Mouse (Mus musculus): Measurements from ENCODE around the gene Grn.
A peak's percentile ranks its signal among the peaks of the same experiment; 100 is the strongest.
"Not testable (repeated sequence)": the region's sequence is repeated elsewhere in the genome, so short reads cannot be mapped to it uniquely, and the experiment has no call there.

Gene Grn

GRCm38 (mm10) chr11:102401898-102402500 lies 28.1 kb upstream of the Grn start:
- no peak for DNase-seq (ENCODE audit: low spot score)

- DNase-seq (ENCODE audit: low spot score) = no peak
Measured at GRCm38 (mm10) chr11:102403657-102404056, 26.5 kb upstream of the Grn start.

GRCm38 (mm10) chr11:102404161-102405010 lies 25.7 kb upstream of the Grn start:
- DNase-seq (ENCODE audit: low spot score) = no peak

GRCm38 (mm10) chr11:102405544-102406285 lies 24.4 kb upstream of the Grn start:
- DNase-seq (ENCODE audit: low spot score) = no peak

GRCm38 (mm10) chr11:102406401-102406800 lies 23.7 kb upstream of the Grn start:
- no peak for DNase-seq (ENCODE audit: low spot score)

- peak; percentile 94 for DNase-seq (ENCODE audit: low spot score)
Measured at GRCm38 (mm10) chr11:102406900-102407833, 22.9 kb upstream of the Grn start.

- no peak for DNase-seq (ENCODE audit: low spot score)
Measured at GRCm38 (mm10) chr11:102407834-102408215, 22.3 kb upstream of the Grn start, which contains the start of gene Slc25a39. Gene Slc25a39, minus strand, starts transcription at chr11:102407946.

- peak; percentile 94 for DNase-seq (ENCODE audit: low spot score)
Measured at GRCm38 (mm10) chr11:102408344-102408876, 21.7 kb upstream of the Grn start.

- no peak for DNase-seq (ENCODE audit: low spot score)
Measured at GRCm38 (mm10) chr11:102408888-102409794, 21.0 kb upstream of the Grn start.

- DNase-seq (ENCODE audit: low spot score) = no peak
Measured at GRCm38 (mm10) chr11:102409795-102410330, 20.3 kb upstream of the Grn start.

- DNase-seq (ENCODE audit: low spot score) = not testable (repeated sequence)
Measured at GRCm38 (mm10) chr11:102410345-102410744, 19.8 kb upstream of the Grn start.

GRCm38 (mm10) chr11:102411061-102411460 lies 19.1 kb upstream of the Grn start:
- DNase-seq (ENCODE audit: low spot score) = no peak

- peak; percentile 82 for DNase-seq (ENCODE audit: low spot score)
Measured at GRCm38 (mm10) chr11:102411704-102412103, 18.4 kb upstream of the Grn start.

GRCm38 (mm10) chr11:102413059-102413458 lies 17.1 kb upstream of the Grn start:
- DNase-seq (ENCODE audit: low spot score) = no peak

- DNase-seq (ENCODE audit: low spot score) = no peak
Measured at GRCm38 (mm10) chr11:102415034-102415802, 14.9 kb upstream of the Grn start.

- DNase-seq (ENCODE audit: low spot score) = no peak
Measured at GRCm38 (mm10) chr11:102417160-102417559, 13.0 kb upstream of the Grn start.

- no peak for DNase-seq (ENCODE audit: low spot score)
Measured at GRCm38 (mm10) chr11:102418887-102419286, 11.2 kb upstream of the Grn start.

- DNase-seq (ENCODE audit: low spot score) = no peak
Measured at GRCm38 (mm10) chr11:102421559-102421958, 8.6 kb upstream of the Grn start.

GRCm38 (mm10) chr11:102424666-102425065 lies 5.4 kb upstream of the Grn start:
- DNase-seq (ENCODE audit: low spot score) = no peak
